23 mouse cellular contexts compared by ENCODE assay signal in genomic region chr14:47664470-47664864, GRCm38 (mm10). TPM values are rescaled to one million over a fixed set of nuclear protein-coding genes. Genes with fewer than 3 reads are reported as not detected.
A peak's percentile ranks its signal among the peaks of the same experiment; 100 is the strongest.
DNase-seq lines count a peak whose midpoint lies in the region; ATAC-seq and TF ChIP-seq lines count a peak whose summit lies in the region.
"Had no signal": no experiment of that assay in that cellular context is flagged by ENCODE, and none has a peak within 500 bp of the region (broad histone marks: within the 10 kb centered on the region; RNA-seq: fewer than 3 reads in every experiment).

No protein-coding gene starts in this region.

- H3K9me3 ChIP-seq in intestine, embryonic 16.5 days (ENCODE audit: control insufficient read depth, low read length): no peaks in the 10 kb centered on the region
- H3K9me3 ChIP-seq: embryonic facial prominence, embryonic 15.5 days; forebrain, embryonic 10.5 days; heart, embryonic 12.5 days; midbrain, embryonic 15.5 days had no signal

- no peak for TF ChIP-seq POLR2A in kidney, adult 2 months (IDR thresholded peaks at IDR 0.05; ENCODE audit: low read depth, low read length)

- ATAC-seq in intestine, embryonic 16.5 days: peak; percentile 79
- ATAC-seq: midbrain, embryonic 15.5 days had no signal

- H3K9ac ChIP-seq in intestine, embryonic 16.5 days (ENCODE audit: low read depth, low read length): no peak overlapping the region
- H3K9ac ChIP-seq: embryonic facial prominence, embryonic 15.5 days; heart, embryonic 12.5 days; hindbrain, embryonic 14.5 days; midbrain, embryonic 15.5 days had no signal

- H3K27me3 ChIP-seq in kidney, adult 2 months (replicated peaks; ENCODE audit: control insufficient read depth, insufficient read depth, low read length): no peaks in the 10 kb centered on the region
- no peaks in the 10 kb centered on the region for H3K27me3 ChIP-seq in intestine, embryonic 16.5 days (replicated peaks; ENCODE audit: control insufficient read depth, insufficient read depth, low read length)
- H3K27me3 ChIP-seq: embryonic facial prominence, embryonic 15.5 days; heart, embryonic 12.5 days; midbrain, embryonic 15.5 days had no signal

- intact Hi-C loops in heart, postnatal 10 days (cut with DNase I): no loop called here

- peak; percentile 24 for DNase-seq in kidney, adult 2 months
- DNase-seq in kidney, adult 18-20 months: no peak
- peak; percentile 37 for DNase-seq in 3T3-L1 (ENCODE audit: low read depth, low spot score)
- peak; percentile 6 for DNase-seq in Muller cell, postnatal 12 days (ENCODE audit: inconsistent ontology term)
- DNase-seq in heart, postnatal 10 days: no peak
- no peak for DNase-seq in layer of hippocampus, postnatal 10 days (ENCODE audit: low spot score in 2 of 2)
- no peak for DNase-seq in spleen, postnatal 4 days (ENCODE audit: low spot score in 2 of 2)
- DNase-seq: adrenal gland, postnatal 14 days; cerebellum, adult 18-20 months; cerebellum, postnatal 36 days; heart, adult 11 months; heart, postnatal 36 days; kidney, adult 11 months; kidney, postnatal 4 days; layer of hippocampus, adult 9-11 months; lung, adult 18-20 months; lung, postnatal 36 days had no signal

- H3K36me3 ChIP-seq in kidney, adult 2 months (ENCODE audit: control insufficient read depth, insufficient read depth, low read length): no peaks in the 10 kb centered on the region; the same call in 1 of the 2 replicates
- no peaks in the 10 kb centered on the region for H3K36me3 ChIP-seq in intestine, embryonic 16.5 days (ENCODE audit: control insufficient read depth, insufficient read depth, low read length)
- H3K36me3 ChIP-seq: midbrain, embryonic 15.5 days had no signal

- no peak overlapping the region for H3K27ac ChIP-seq in kidney, adult 2 months (ENCODE audit: insufficient read depth, low read depth, low read length)
- H3K27ac ChIP-seq in intestine, embryonic 16.5 days (ENCODE audit: low read length): no peak overlapping the region
- H3K27ac ChIP-seq: embryonic facial prominence, embryonic 15.5 days; forebrain, embryonic 10.5 days; hindbrain, embryonic 14.5 days; midbrain, embryonic 15.5 days had no signal

- H3K4me3 ChIP-seq in kidney, adult 2 months (ENCODE audit: insufficient read depth, low read depth, low read length): no peak overlapping the region
- H3K4me3 ChIP-seq in intestine, embryonic 16.5 days (ENCODE audit: low read length): no peak overlapping the region
- H3K4me3 ChIP-seq: embryonic facial prominence, embryonic 15.5 days; forebrain, embryonic 10.5 days; heart, embryonic 12.5 days; midbrain, embryonic 15.5 days had no signal

- H3K4me1 ChIP-seq in kidney, adult 2 months (ENCODE audit: control insufficient read depth, insufficient read depth, low read length): no peaks in the 10 kb centered on the region; the same call in 1 of the 2 replicates
- no peaks in the 10 kb centered on the region for H3K4me1 ChIP-seq in intestine, embryonic 16.5 days (ENCODE audit: control insufficient read depth, insufficient read depth, low read length)
- H3K4me1 ChIP-seq: embryonic facial prominence, embryonic 15.5 days; forebrain, embryonic 10.5 days; midbrain, embryonic 15.5 days had no signal

- TF ChIP-seq CTCF in kidney, adult 2 months (conservative IDR thresholded peaks at IDR 0.05; ENCODE audit: insufficient read depth, insufficient read length, low read depth, low read length): no peak

- no peak overlapping the region for H3K4me2 ChIP-seq in intestine, embryonic 16.5 days (ENCODE audit: low read depth, low read length)
- H3K4me2 ChIP-seq: embryonic facial prominence, embryonic 15.5 days; heart, embryonic 12.5 days; hindbrain, embryonic 14.5 days; midbrain, embryonic 15.5 days had no signal

RNA-seq across cellular contexts. Expression of gene Ktn1, which starts 16.2 kb away (rescaled TPM):
- 3.7 and 4.5 TPM in 2 replicates for polyA plus RNA-seq in kidney, adult 2 months (2012; rRNA removed)
- 33.4 and 37.2 TPM in 2 replicates for polyA plus RNA-seq in intestine, embryonic 16.5 days (2015; fragmentation: Nextera tagmentation; extraction: Ambion mirVana)
- 100 to 1,000 TPM; 146 to 167 TPM for total RNA-seq in heart, postnatal 10 days (2021)
- 100 to 1,000 TPM in 1 of 2 experiments, 10 to 100 TPM in 1; 99.1 to 101 TPM for total RNA-seq in layer of hippocampus, postnatal 10 days (2021)

Comparison
In these comparisons a context has a peak if more than half of its experiments do, and no peak if none do; other contexts are left out.
1. DNase-seq: peak in kidney, adult 2 months (single experiment), 3T3-L1 (single experiment) and Muller cell, postnatal 12 days (single experiment); none in kidney, adult 18-20 months (single experiment), heart, postnatal 10 days (0 of 2), layer of hippocampus, postnatal 10 days (0 of 2) and spleen, postnatal 4 days (0 of 2).